Mouse (Mus musculus): ENCODE measurements around the gene Tnik.

Gene Tnik

GRCm38 (mm10) chr3:28723534-28723933 lies 460.5 kb downstream of the Tnik start:
- DNase-seq = no peak

- DNase-seq = no peak
Observed at GRCm38 (mm10) chr3:28725203-28725602, 462.2 kb downstream of the Tnik start.
